Mouse (Mus musculus): ENCODE measurements around the gene Taf8. TPM values are rescaled to one million over a fixed set of nuclear protein-coding genes. Genes with fewer than 3 reads are reported as not detected.

The Taf8 gene
- total RNA-seq (2015) (14.7 and 19.1 TPM in 2 replicates), total RNA-seq (2017) (32.1 and 33.4 TPM in 2 replicates)

- peak; percentile 86 for ATAC-seq (replicated peaks; ENCODE audit: poor library complexity)
Measured at GRCm38 (mm10) chr17:47501946-47502706, at the start of gene Taf8. Taf8 (minus strand) TSS chr17:47502292.

GRCm38 (mm10) chr17:47551049-47551448, 49.0 kb upstream of the Taf8 start:
- ATAC-seq (replicated peaks; ENCODE audit: poor library complexity), result no peak

DNA sequence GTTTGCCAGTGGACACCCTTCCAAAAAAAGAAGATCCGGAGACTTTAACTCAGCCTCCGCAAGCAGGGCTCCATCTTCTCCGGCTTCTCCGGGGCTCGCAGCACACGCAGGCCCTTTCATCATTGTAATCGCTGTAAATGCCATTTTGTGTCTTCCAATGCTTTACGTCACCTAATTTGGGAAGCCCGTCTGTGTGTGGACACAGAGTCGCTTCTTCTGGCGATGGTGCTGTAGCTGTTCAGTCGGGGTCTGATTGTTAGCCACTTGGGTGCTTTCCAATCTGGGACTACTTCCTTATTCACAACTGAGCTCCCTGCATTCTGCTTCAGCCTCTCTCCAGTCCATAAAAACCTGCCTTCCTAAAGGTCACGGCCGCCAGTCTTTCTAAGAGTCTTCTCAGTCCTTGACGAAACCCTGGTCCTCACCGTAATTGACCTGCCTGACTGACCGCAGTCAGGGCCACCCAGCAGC, 43.8 kb upstream of the Taf8 start:
- ATAC-seq (replicated peaks; ENCODE audit: poor library complexity), result no peak

DNA sequence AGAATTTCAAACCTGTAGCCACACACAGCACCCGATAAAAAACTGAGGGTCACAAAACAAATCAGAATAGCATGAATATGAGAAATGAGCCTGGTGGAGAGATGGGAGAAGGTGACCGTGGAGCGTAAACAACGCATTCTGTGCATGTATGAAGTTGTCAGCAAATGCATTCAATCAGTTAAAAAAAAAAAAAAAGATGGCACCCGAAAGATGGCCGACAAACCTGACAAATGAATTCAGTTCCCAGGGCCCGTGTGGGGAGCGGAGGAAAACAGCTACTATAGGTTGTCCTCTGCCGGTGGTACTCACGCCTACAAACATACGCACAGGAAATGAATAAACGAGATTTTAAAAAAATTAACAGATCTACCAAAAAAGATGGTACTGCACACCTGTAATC, 43.1 kb upstream of the Taf8 start:
- ATAC-seq (replicated peaks; ENCODE audit: poor library complexity), result no peak

DNA sequence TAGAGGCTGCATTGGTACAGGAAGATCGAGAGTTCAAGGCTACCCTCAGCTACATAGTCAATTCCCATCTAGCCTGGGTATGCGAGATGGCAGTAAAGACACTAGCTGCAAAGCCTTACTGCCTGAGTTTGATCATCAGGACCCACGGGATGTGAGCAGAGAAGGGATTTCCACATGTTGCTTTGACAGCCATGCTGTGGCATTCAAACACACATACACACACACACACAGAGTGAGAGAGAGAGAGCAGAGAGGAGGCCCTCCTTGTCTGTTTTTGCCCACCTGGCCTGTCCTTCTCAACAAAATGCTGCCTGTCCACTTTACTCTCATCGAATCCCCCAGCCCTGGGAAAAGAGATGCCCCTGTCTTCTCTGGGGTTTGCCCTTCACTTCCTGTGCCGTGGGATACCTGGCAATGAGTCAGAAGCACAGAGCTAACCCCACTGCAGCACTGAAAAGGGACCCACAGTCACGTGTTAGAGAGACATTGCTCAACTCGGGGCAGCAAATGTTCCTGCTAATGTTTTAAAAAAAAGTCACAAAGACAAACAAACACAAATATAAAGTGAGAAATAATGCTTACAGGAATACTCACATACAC, 41.1 kb upstream of the Taf8 start:
- peak; percentile 40; the same call in 1 of the 2 replicates for ATAC-seq (replicated peaks; ENCODE audit: poor library complexity)

DNA sequence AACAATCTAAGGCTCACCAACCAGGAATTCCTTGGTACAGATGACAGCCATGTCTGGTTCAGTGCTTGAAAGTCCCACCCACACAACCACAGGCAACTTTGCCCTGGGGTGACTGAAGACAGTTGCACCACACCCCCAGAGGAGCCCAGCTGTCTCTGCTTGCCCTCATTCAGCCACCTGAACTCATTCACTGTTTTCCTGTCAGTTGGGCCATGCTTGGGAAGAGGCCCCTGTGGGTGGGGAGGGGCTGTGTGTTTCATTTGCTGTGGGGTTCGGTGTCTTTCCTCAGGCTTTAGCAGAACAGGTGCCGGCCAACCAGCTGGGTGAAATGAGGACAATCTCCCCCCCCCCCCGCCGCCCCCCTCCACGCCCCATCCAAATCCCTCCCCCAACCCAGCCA, 40.0 kb upstream of the Taf8 start:
- ATAC-seq (replicated peaks; ENCODE audit: poor library complexity), result peak; percentile 95

- no peak for ATAC-seq (replicated peaks; ENCODE audit: poor library complexity)
Measured at GRCm38 (mm10) chr17:47539128-47539527, 37.0 kb upstream of the Taf8 start.

DNA sequence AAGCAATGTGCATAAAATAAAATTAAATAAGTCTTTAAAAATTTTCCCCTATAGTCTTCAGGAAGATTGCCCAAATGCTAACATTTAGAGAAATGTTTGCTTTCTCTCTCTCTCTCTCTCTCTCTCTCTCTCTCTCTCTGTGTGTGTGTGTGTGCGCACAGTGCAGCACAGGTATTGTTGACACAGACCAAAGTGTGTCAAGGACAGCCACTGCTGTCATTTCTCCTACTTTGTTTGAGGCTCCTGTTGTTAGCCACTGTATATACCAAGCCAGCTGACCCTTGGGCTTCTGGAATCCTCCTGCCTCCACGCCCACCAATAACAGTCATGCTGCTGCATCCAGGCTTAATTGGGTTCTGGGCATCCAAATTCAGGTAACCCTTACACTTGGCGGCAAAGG, 36.0 kb upstream of the Taf8 start:
- ATAC-seq (replicated peaks; ENCODE audit: poor library complexity), result no peak

DNA sequence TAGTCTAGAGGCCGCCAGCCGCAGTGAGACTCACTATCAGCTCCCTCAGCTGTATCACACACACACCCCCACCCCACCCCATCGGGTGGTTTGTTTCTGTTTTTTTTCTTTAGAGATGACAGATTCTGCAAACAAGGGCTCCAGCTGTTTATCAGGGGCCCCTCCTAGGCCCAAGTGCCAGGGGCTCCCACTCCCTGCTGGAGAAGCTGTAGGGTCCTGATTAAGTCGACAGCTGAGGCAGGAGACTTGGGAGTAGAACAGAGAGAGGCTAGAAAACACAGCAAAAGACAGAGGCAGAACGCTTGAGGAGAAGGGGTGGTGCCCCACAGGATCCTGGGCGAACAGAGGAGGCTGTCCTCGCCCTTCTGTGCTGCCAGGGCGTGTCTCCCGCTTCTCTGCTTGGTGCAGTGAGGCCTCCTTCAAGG, 33.7 kb upstream of the Taf8 start:
- ATAC-seq (replicated peaks; ENCODE audit: poor library complexity), result peak; percentile 91

DNA sequence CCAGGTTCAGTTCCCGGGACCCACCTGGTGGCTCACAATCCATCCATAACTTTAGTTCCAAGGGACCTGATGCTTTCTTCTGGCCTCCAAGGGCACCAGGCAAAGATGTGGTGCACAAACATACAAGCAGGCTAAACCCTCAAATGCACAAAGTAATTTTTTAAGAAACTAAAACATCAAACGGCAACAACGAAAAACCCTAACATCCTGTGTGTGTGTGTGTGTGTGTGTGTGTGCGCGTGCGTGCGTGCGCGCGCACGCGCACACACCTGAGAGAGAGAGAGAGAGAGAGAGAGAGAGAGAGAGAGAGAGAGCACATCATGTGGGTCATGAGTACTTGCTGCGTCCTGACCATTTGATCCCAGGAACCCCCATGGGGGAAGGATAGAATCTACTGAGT, 31.6 kb upstream of the Taf8 start:
- ATAC-seq (replicated peaks; ENCODE audit: poor library complexity), result no peak

GRCm38 (mm10) chr17:47532364-47532763, 30.3 kb upstream of the Taf8 start:
- ATAC-seq (replicated peaks; ENCODE audit: poor library complexity), result no peak

DNA sequence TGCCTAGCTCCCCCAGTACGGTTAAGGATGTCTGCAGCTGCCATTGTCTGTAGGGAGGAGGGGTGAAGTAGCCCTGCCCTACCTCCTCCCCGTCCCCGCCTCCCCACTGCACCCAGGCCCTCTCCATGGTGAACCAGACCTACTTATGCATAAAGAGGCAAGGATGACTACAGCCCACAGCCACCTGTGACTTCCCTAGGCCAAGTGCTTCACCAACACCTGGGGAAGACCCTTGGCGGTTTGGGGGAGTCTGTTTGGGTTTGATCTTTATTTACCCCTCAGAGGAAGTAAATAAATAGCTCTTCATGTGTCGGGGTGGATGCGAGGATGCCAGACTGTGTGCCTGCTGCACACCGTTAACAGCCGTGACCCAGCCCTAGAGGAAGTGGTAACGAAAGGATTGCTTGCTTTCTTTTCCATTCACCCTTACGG, 29.3 kb upstream of the Taf8 start:
- peak; percentile 19; the same call in 1 of the 2 replicates for ATAC-seq (replicated peaks; ENCODE audit: poor library complexity)

DNA sequence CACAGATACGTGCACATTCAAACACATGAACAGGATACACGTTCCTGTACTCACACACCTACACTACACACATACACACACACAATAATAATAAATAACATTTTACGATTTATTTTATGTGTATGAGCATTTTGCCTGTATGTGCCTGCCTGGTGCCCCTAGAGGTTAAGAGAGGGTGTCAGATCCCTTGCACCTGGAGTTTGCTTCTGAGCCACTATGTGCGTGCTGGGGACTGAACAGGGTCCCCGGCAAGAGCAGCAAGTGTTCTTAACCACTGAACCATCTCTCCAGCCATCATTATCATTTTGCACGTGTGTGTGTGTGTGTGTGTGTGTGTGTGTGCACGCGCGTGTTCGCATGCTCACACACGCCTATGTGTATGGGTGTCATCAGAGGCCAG, 27.5 kb upstream of the Taf8 start:
- no peak for ATAC-seq (replicated peaks; ENCODE audit: poor library complexity)

- no peak for ATAC-seq (replicated peaks; ENCODE audit: poor library complexity)
Measured at GRCm38 (mm10) chr17:47528919-47529318, 26.8 kb upstream of the Taf8 start.

DNA sequence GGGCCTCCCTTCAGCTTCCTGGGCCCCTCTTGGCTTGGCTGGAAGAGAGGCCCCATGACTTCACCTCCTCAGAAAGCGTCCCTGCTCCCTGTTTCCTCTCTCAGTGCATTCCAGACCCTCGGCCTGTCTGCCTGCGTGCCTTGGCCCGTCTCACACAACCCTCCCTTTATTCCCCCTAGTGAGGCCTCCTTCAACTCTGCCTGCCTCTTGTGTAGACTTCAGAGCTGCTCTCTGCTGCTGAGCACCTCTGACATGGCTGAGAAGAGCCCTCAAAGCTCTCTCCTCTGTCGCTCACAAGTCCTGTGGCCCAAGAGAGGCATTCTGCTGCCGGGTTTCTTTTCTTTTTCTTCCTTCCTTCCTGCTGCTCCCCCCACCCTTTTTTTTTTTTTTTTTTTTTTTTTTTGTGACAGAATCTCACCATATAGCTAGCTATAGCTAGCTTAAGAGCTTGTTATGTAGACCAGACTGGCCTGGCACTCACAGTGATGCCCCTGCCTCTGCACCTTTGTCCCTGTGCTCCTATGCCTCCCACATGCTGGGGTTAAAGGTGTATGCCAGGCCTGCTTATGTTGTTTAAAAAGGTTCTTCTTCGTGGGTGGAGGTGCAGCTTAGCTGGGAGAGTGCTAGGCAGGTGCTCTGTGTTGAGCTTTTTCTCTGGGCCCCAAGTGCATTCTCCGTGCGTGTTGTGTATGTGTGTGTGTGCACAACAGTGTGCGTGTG, 25.6 kb upstream of the Taf8 start:
- ATAC-seq (replicated peaks; ENCODE audit: poor library complexity), result no peak

DNA sequence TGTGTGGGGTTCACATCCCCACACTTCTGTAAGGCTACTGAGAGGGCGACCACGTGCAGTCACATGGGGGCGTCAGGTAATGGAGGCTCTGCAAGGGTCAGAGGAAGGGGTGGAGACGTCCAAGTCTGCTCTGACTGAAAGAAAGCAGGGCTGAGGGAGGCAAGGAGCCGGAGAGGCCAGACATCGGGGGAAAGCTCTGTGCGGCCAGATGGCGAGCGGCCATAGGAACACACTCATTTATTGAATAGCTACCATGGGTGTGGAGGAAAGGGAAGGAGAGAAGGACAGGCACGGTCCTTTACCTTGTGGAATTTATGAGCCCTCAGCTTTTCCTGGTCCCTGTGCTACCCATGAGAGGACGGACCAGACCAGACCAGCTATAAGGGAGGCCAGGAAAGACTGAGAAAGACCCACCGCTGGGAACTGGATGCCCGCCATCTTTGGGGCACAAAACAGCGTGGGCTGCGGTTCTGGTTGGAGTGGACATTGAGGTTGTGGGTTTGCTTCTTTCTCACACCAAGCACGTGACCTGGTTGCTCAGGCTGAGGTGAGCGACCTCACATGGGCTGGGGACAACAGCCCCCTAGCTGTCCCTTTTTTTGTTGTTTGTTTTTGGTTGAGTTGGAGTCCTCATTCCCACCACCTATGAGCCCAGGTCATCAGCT, 24.9 kb upstream of the Taf8 start:
- no peak for ATAC-seq (replicated peaks; ENCODE audit: poor library complexity)

DNA sequence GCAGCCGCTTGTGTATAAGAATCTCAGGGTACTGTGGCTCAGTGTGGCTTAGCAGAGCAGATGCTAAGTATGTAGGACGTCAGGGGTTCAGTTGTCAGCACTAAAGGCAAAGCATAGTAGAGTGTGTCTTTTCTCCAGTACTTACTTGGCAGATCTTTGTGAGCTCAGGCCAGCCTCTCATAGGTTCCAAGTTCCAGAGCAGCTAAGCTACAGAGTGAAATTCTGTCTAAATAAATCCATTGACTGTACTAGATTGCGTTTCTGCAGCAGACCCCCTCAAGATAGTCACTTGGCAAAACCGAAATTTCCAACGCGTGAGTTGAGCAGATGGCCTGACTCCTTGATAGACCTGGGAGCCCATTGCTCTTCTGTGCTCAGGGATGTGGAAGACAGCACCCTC, 22.9 kb upstream of the Taf8 start:
- ATAC-seq (replicated peaks; ENCODE audit: poor library complexity), result no peak

DNA sequence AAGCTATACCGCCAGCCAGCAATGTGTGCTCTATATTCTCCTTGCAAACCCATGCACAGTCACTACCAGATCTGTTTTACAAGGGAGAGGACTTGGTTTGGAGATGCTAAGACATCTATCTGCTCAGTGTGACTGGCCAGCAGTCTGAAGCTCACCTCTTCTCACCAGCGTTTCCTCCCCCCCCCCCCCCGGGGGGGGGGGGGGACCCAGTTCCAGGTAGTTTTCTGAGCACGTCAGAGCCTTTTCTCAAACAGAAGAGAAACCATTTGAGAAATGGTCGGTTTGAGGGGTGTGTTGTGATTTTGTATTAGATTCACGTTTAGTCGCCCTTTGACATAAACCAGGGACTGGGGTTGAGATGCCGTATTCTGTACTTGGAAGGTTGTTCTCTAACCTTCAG, 22.0 kb upstream of the Taf8 start:
- no peak for ATAC-seq (replicated peaks; ENCODE audit: poor library complexity)

DNA sequence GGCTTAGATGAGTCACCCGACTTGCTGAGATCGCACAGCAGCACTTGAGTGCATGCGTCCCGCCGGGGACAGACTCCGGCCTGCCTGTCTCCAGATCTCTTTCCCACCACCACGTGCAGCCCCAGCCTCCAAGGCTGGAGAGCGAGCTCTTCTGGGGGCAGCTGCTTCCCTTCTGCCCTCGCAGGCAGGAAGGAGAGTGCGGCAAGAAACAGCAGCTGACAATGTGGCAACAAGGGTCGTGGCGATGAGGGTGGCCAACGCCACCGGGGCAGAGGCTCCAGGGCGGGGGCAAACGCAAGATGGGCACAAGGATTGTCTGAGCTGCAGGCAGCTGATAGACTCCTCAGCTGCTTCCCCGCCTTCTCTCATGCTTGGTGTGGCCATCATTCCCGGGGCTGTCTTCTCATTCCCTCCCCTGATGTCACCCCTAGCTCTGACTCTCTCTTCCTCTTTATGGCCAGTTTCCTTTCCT, 21.2 kb upstream of the Taf8 start:
- ATAC-seq (replicated peaks; ENCODE audit: poor library complexity), result peak; percentile 67

DNA sequence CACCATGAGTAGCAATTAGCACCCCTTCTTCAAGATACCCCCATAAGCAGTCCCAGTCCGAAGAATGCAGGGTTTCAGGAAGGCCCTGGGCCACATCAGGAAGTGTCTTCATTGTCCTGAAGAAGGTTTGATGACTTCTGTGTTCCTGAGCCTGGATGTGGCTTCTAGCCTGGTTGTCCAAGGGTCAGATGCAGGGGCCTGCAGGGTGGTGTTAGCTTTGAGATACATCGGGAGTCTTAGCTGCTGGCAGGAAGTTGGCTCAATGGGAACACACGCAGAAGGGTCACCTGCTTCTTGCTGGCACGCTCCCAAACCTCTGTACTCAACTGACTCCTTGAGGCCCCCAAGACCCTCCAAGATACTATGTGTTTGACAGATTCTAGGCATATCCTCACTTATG, 20.4 kb upstream of the Taf8 start:
- no peak for ATAC-seq (replicated peaks; ENCODE audit: poor library complexity)

Data from megakaryocyte progenitor cell, adult 5-6 weeks (primary cell).